Mouse (Mus musculus): ENCODE data around the gene Zfp445.

DNA sequence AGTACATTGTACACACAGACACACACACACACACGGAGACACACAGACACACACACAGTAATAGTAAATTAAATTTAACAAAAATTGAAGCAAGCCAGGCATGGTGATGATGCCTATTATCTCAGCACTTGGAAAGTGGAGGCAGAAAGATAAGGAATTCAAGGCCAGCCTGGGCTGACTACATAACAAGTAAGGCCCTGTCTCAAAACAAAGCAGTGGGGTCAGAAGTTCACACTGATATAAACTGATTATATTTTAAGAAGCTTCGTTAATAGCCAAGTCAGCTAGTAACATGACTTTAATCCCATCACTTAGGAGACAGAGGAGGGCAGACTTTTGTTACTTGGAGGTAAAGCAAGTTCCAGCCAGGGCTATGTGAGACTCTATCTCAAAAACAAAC is 2.1 kb downstream of the Zfp445 start:
- TF ChIP-seq CTCF (IDR thresholded peaks at IDR 0.05; ENCODE audit: extremely low read depth, insufficient read depth, low read length) (no peak), POLR2A (IDR thresholded peaks at IDR 0.05; ENCODE audit: extremely low read depth, insufficient read depth, low read length) (no peak)

All from cortical plate, adult 2 months (tissue).